Mouse (Mus musculus): ENCODE measurements around the gene Gal3st2b.
"Not testable (repeated sequence)": the region's sequence is repeated elsewhere in the genome, so short reads cannot be mapped to it uniquely, and the experiment has no call there.

The Gal3st2b gene
- long read RNA-seq, experiment 1: 0 reads
- long read RNA-seq, experiment 2: 0 reads

DNA sequence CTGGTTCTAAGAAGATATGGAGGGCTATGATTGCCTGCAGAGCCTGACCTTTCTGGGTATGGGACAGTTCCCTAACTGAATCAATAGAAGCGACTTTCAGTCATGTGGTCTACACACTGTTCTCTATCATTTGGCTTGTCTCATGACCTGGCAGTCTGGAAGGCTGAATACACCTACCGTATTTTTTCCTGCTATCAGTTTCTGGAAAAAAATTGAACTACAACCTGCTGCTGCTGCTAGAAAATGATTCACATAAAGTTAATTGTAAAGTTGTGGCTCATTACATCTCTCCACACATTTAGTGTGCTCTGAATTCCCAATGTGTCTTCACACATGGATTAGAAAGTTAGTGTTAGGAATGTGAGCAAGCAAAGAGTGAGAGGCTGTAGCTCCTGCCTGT, at the start of gene Gal3st2b:
Gene Gal3st2b (plus strand): TSS at position 301 of the 400 bp plus-strand sequence.
- intact Hi-C loops (cut with DNase I): not testable (repeated sequence)

DNA sequence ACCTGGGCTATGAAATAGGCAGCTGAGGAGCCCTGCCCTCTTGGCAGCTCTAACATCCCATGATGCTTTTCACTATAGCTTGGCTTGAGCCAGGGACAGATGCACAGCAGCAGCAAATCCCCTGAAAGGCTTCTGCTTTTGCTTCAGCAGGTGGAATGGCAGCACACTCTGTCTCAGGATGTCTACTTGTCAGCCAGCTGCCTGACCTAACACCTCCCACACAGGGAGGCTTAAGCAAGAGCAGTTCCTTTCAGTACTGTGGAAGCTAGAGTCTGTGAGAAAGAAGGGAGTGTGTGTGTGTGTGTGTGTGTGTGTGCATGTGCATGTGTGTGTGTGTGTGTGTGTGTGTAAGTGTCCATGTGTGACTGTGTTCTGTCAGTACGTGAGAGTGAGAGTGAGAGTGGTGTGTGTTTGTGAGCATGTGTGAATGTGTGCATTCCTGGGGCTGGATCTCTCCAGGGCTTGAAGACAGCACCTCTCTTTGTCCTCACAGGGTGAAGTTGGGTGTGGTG, 46.5 kb upstream of the Gal3st2b start:
- intact Hi-C loops (cut with DNase I): not testable (repeated sequence)

DNA sequence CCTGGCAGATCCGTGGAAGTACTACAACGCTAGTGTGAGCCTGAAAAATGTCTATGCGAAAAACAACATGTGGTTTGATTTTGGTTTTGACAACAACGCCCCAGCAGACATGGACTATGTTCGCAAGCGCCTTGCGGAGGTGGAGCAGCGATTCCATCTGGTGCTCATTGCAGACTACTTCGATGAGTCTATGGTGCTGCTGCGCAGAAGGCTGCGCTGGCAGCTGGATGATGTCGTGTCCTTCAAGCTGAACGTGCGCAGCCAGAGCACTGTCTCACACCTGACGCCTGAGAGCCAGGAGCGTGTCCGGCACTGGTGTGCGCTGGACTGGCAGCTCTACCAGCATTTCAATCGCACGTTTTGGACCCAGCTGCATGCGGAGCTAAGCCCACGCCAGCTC, 43.7 kb upstream of the Gal3st2b start:
- intact Hi-C loops (cut with DNase I): not testable (repeated sequence)

DNA sequence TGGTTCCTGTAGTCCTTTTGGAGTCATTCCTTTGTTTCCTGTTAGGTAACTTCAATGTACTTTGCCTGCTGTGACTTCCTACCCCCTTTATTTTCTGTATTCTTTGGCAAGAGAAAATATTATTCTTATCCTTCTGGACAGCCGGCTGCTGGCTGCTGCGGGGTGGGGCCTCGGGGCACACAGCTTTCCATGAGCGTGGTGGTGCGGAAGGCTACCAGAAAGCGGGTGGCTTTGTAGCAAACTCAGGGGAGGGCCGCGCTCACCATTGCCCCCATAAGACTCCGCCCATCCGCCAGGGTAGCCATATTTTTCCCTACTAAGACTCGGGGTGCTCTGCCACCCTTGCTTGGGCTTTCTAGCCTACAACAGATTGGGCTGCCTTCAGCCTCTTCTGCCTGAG, 36.3 kb upstream of the Gal3st2b start:
- intact Hi-C loops (cut with DNase I): not testable (repeated sequence)

DNA sequence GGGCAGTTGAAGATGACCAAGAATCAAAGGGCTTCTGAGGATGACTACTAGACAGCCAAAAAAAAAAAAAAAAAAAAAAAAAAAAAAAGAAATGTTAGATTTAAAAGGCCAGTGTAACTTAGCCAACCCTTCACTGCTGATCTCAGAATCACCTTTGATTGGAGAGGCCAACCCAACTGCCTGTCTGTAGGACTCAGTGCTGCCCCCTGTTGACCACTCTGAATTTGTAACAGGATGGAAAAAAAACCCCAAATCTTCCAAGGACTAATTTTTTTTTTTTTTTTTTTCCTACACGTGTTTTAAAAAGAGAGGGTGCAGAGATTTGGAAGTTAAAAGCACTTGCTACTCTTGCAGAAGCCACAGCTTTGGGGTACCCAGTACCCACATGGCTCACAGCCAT, 27.2 kb upstream of the Gal3st2b start:
- intact Hi-C loops (cut with DNase I): loop anchor here (10.0 kb wide), 1 partner anchor 56 kb away; no protein-coding TSS in a partner anchor

DNA sequence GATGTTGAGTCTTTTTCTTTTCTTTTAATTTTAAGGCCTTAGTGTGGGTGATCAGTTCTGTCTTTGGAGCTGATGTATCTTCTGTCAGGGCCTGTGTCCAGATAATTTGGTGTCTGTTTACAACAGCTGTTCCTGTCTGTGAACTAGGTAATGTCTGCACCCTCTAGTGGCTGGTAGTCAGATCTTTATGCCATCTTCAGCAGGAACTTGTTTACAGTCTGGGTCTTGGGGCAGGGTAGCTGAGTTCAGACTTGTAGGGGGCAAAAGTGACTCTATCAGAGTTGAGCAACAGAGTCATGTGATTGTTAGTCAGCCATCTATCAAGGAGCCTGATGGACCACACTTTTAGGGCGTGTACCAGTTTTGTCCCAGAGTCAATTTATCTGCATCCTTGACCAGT, 20.7 kb upstream of the Gal3st2b start:
- intact Hi-C loops (cut with DNase I): loop anchor here (10.0 kb wide), 1 partner anchor 63 kb away; no protein-coding TSS in a partner anchor

DNA sequence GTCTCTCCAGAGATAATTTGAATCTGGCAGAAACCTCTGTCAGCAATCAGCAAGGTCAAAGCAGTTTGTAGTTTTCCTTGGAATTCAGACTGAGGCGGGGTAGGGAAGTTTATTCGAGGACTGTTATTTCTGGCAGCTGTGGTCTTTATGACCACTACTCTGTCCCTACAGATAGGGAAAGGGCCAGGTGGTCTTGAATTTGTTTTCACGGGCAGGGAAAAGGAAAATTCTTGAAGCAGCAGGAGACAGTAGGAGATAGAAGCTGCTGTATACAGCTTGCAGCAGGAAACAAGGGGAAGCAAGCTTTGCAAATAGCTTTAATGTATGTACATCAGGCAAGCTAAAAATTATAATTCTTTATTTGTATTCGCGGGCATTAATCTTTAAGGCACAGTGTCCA, 16.8 kb upstream of the Gal3st2b start:
- intact Hi-C loops (cut with DNase I): not testable (repeated sequence)

DNA sequence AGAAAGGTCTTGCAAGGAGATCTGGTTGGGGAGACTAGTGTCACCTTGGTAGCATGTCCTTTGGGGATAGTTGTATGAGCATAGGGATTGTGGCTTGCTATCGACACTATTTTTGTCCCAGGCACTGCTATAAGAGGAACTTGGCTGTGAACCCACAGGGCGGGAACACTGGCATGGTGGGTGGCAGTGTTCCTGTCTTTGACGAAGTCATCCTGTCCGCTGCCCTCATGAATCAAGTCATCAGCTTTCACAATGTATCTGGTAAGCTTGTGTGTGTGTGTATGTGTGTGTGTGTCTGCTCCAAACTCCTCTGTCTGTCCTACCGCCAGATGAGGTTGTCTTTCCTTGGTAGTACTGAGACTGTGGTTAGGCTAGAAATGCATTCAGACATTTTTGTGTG, 11.4 kb upstream of the Gal3st2b start:
- intact Hi-C loops (cut with DNase I): not testable (repeated sequence)

DNA sequence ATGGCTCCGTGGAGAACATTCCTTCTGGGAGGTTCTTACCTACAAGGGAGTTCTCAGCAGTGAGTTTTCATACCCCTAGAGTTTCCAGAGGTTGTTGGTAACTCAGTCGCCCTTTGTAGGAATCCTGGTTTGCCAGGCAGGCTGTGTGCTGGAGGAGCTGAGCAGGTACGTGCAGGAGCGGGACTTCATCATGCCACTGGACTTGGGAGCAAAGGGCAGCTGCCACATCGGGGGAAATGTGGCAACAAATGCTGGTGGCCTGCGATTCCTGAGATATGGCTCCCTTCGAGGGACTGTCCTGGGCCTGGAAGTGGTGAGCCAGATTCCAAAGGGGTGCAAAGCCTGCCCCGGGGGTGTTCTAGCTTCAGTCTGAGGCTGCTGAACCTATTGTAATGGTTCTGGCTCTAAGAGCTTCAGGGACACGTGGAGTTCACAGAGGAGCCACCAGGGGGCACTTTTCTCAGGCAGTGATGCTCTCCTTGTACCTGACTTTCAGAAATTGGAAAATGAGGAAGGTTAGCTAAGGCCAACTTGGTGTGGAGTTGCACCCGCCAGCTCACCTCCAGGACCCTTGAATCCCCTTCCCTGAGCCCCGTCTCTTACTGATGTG, 9.0 kb upstream of the Gal3st2b start:
- intact Hi-C loops (cut with DNase I): not testable (repeated sequence)

DNA sequence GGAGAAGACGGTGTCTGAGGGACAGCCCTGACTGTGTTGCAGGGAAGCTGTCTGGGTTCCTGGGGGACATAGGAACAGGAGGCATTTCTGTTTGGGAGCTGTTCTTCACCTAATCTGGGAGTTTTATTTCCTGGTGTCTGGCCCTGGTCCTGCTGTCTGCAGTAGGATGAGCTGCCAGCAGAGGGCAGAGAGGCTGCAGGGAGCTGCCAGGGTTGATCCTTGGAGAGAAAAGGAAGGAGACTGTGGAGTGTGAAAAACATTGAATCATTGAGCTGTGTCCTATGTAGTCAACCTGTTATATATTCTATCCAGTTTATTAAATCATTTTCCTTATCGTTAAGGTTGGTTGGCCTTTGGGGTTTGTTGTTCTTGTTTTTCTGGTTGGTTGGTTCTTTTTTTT, 6.2 kb upstream of the Gal3st2b start:
- intact Hi-C loops (cut with DNase I): not testable (repeated sequence)

DNA sequence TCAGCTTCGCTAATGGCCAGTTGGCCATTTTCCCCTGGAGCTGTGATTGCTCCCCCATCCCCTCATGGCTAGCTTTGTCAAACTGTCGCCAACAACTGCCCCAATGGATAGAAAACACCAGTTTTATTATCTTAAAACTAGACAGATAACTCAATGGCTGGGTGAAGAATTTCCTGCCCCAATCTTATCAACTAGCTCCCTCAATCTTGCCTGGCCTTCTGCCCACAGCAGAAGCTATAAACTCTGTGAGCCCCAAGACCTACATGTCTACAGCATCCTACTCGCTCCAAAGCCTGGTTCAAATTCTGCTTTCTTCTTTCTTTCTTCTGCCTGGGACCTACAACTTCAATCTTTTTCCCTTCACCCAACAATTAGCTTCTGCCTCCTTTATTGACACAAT, 951 bp upstream of the Gal3st2b start:
- intact Hi-C loops (cut with DNase I): not testable (repeated sequence)

DNA sequence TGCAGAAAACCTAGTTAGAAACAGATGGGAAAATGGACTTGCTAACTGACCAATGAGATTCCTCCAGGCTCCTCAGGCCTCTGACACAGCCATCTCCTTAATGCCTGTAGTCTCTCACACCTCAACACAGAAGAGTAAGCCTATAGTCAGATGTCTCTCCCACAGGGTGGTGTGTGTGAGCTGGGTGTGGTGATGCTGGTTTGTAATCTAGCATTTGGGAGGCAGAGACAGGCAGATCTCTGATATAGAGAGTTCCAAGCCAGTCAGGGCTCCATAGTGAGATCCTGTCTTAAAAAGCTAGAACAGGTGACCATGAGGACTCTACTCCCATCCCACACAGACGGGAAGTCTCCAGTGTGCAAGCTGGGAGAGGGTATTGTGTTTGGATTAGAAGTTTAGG, 664 bp downstream of the Gal3st2b start:
- intact Hi-C loops (cut with DNase I): not testable (repeated sequence)

DNA sequence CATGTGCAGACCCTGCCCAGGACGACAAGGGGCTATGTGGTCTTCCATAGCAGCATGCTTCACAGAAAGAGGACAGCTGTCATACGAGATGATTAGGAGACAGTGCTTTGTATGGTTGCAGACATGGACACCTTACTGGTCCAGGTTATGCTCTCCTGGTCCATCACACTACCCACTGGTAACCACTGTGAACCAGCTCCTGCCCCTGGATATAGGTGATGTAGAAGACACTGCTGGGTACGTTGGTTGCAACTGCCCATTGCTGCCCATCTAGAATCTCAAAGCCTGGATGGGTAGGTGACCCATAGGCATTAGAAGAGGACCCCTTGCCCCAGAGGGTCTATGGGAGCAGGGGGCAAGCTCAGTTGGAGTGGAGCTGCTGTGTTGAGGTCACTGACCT, 1.2 kb downstream of the Gal3st2b start:
- intact Hi-C loops (cut with DNase I): not testable (repeated sequence)

DNA sequence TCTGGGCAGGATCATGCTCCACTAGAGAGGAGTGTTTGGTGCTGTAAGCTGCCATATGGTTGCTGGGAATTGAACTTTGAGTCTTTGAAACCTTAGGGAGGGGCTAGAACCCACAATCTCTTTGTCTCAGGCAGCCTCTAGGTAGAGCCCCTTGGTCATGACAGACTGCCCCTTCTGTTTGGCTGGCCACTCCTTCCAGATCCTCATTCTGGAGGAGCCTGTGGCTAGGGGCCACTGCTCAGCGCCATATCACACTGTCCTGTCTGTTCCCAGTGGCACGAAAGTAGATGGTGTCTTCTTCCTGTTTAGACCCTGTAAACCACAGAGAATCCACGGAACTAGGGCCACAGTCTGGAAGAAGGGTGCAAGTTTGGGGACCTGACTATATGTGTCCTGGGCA, 4.5 kb downstream of the Gal3st2b start:
- intact Hi-C loops (cut with DNase I): not testable (repeated sequence)

DNA sequence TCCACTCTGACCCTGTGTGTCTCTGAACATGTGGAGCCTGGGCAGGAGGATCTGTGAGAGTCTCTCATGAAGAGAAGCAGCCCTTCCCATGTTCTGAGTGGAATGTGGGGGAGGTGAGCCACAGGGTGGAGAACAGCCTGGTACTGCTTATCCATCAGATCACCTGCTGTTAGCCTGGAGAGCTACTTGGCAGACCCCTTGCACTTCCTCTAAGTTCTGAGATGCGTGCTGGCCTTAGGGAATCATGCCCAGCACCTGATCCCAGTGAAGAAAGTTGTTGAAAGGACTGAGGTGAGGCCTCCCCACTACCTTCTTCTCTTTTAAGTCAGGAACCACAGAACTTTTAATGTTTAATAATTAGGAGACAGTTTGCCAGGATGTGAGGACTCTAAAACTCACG, 5.0 kb downstream of the Gal3st2b start:
- intact Hi-C loops (cut with DNase I): not testable (repeated sequence)

DNA sequence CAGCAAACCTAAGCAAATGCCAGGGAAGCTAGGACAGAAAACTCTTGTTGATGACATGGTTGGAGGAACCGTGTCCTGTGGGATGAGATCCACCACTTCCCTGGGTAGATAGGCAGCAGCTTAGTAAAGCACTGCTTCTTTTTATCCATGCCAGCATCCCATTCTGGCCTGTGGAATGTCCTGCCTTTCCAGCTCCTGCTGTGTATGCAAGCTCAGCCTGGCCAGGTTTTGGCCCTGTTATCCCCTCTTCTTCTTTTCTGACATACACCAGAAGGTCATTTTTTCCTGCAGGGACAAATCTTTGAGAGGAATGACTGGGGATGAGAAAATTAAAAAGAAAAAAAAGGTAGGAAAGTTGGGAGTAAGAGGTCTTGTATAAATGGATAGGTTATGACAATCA, 17.3 kb downstream of the Gal3st2b start:
- intact Hi-C loops (cut with DNase I): not testable (repeated sequence)

DNA sequence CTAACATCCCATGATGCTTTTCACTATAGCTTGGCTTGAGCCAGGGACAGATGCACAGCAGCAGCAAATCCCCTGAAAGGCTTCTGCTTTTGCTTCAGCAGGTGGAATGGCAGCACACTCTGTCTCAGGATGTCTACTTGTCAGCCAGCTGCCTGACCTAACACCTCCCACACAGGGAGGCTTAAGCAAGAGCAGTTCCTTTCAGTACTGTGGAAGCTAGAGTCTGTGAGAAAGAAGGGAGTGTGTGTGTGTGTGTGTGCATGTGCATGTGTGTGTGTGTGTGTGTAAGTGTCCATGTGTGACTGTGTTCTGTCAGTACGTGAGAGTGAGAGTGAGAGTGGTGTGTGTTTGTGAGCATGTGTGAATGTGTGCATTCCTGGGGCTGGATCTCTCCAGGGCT, 19.7 kb downstream of the Gal3st2b start:
- intact Hi-C loops (cut with DNase I): not testable (repeated sequence)

DNA sequence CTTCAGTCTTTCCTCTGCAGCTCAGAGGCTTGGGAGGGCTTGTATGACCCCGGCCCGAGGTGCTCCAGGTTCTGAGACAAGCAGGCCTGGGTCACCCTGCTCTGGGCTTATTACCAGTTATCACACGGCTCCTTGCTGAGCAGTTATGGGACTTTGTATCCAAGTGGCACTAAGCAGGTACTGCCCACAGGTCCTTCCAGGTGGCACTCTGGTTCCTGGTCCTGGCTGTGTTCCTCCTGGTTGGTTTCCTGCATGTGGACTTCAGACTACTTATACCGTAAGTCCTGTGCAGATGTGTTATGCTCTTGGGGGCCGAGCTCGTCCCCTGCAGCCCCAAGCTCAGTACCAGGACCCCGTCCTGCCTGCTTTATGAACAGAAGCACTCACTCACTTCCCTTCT, 20.3 kb downstream of the Gal3st2b start:
- intact Hi-C loops (cut with DNase I): not testable (repeated sequence)

DNA sequence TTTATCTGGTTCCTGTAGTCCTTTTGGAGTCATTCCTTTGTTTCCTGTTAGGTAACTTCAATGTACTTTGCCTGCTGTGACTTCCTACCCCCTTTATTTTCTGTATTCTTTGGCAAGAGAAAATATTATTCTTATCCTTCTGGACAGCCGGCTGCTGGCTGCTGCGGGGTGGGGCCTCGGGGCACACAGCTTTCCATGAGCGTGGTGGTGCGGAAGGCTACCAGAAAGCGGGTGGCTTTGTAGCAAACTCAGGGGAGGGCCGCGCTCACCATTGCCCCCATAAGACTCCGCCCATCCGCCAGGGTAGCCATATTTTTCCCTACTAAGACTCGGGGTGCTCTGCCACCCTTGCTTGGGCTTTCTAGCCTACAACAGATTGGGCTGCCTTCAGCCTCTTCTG, 31.0 kb downstream of the Gal3st2b start:
- intact Hi-C loops (cut with DNase I): not testable (repeated sequence)

DNA sequence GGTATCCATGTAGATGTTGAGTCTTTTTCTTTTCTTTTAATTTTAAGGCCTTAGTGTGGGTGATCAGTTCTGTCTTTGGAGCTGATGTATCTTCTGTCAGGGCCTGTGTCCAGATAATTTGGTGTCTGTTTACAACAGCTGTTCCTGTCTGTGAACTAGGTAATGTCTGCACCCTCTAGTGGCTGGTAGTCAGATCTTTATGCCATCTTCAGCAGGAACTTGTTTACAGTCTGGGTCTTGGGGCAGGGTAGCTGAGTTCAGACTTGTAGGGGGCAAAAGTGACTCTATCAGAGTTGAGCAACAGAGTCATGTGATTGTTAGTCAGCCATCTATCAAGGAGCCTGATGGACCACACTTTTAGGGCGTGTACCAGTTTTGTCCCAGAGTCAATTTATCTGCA, 48.4 kb downstream of the Gal3st2b start:
- intact Hi-C loops (cut with DNase I): not testable (repeated sequence)

DNA sequence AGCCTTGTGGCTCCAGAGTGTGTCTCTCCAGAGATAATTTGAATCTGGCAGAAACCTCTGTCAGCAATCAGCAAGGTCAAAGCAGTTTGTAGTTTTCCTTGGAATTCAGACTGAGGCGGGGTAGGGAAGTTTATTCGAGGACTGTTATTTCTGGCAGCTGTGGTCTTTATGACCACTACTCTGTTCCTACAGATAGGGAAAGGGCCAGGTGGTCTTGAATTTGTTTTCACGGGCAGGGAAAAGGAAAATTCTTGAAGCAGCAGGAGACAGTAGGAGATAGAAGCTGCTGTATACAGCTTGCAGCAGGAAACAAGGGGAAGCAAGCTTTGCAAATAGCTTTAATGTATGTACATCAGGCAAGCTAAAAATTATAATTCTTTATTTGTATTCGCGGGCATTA, 52.3 kb downstream of the Gal3st2b start:
- intact Hi-C loops (cut with DNase I): not testable (repeated sequence)

DNA sequence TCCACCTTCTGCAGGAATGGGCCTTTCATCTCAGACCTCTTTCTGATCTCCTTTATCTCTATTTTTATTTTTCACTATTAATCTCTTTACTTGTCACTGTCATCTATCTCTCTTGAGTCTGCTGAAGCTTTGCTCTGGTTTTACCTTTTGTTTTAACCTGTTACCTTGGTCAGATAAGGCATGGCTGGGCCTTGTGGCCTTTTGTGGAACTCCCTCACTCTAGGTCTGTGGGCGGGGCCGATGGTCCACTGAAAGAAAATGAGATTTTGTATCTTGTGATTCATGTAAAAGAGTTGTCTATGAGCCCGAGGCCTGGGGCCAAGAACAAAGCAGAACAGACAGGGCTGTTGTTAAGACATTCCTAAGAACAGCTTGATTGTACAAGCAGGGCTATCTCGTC, 52.7 kb downstream of the Gal3st2b start:
- intact Hi-C loops (cut with DNase I): not testable (repeated sequence)

DNA sequence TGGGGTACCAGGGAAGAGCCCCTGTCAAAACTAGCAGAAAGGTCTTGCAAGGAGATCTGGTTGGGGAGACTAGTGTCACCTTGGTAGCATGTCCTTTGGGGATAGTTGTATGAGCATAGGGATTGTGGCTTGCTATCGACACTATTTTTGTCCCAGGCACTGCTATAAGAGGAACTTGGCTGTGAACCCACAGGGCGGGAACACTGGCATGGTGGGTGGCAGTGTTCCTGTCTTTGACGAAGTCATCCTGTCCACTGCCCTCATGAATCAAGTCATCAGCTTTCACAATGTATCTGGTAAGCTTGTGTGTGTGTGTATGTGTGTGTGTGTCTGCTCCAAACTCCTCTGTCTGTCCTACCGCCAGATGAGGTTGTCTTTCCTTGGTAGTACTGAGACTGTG, 57.7 kb downstream of the Gal3st2b start:
- intact Hi-C loops (cut with DNase I): not testable (repeated sequence)
